Mouse (Mus musculus) monocyte, adult 2 months (primary cell): ENCODE measurements around the gene Zcchc24.

ENCODE experiments used
- DNase-seq, 2 experiments: peaks; one replicate each; pipeline ENCODE4 v3.0.0; 2022; ENCODE audit warnings: low spot score in 2 of 2, low read depth in 1 of 2

Zcchc24 gene

GRCm38 (mm10) chr14:25720962-25721707 is 47.7 kb downstream of the Zcchc24 start:
- no peak for DNase-seq

- no peak for DNase-seq
Observed at GRCm38 (mm10) chr14:25719371-25719770, 49.5 kb downstream of the Zcchc24 start.

GRCm38 (mm10) chr14:25718471-25718870 is 50.4 kb downstream of the Zcchc24 start:
- DNase-seq: no peak

- DNase-seq: no peak
Observed at GRCm38 (mm10) chr14:25717718-25718117, 51.1 kb downstream of the Zcchc24 start.

- DNase-seq: no peak
Observed at GRCm38 (mm10) chr14:25716528-25716927, 52.3 kb downstream of the Zcchc24 start.

GRCm38 (mm10) chr14:25713443-25713842 is 55.4 kb downstream of the Zcchc24 start:
- no peak for DNase-seq

- no peak for DNase-seq
Observed at GRCm38 (mm10) chr14:25711602-25712001, 57.2 kb downstream of the Zcchc24 start.

GRCm38 (mm10) chr14:25711177-25711576 is 57.7 kb downstream of the Zcchc24 start:
- no peak for DNase-seq

- no peak for DNase-seq
Observed at GRCm38 (mm10) chr14:25710681-25711080, 58.2 kb downstream of the Zcchc24 start.

- DNase-seq: no peak
Observed at GRCm38 (mm10) chr14:25710073-25710472, 58.8 kb downstream of the Zcchc24 start.

- no peak for DNase-seq
Observed at GRCm38 (mm10) chr14:25708917-25709316, 59.9 kb downstream of the Zcchc24 start.

GRCm38 (mm10) chr14:25708451-25708850 is 60.4 kb downstream of the Zcchc24 start:
- no peak for DNase-seq

GRCm38 (mm10) chr14:25707691-25708181 is 61.1 kb downstream of the Zcchc24 start:
- DNase-seq: peak in 1 of 2 experiments; percentile 24

- no peak for DNase-seq
Observed at GRCm38 (mm10) chr14:25701986-25702385, 66.9 kb downstream of the Zcchc24 start.

GRCm38 (mm10) chr14:25696356-25696755 is 72.5 kb downstream of the Zcchc24 start:
- no peak for DNase-seq

GRCm38 (mm10) chr14:25695059-25695458 is 73.8 kb downstream of the Zcchc24 start:
- no peak for DNase-seq

- no peak for DNase-seq
Observed at GRCm38 (mm10) chr14:25694569-25694897, 74.3 kb downstream of the Zcchc24 start.

GRCm38 (mm10) chr14:25693888-25694568 is 74.8 kb downstream of the Zcchc24 start, which contains the start of gene Ppif:
Ppif (plus strand) TSS chr14:25694154.
- DNase-seq: peak; percentile 88 to 98

- peak in 1 of 2 experiments; percentile 3 for DNase-seq
Observed at GRCm38 (mm10) chr14:25693271-25693887, 75.5 kb downstream of the Zcchc24 start.

- no peak for DNase-seq
Observed at GRCm38 (mm10) chr14:25686983-25687901, 81.6 kb downstream of the Zcchc24 start.
